Mouse (Mus musculus): Measurements from ENCODE around the gene Dhx16.
A peak's percentile ranks its signal among the peaks of the same experiment; 100 is the strongest.

Gene Dhx16

GRCm38 (mm10) chr17:35897644-35898573, 18.3 kb downstream of the Dhx16 start:
- no peak for DNase-seq

GRCm38 (mm10) chr17:35900636-35901035, 21.0 kb downstream of the Dhx16 start:
- no peak for DNase-seq

GRCm38 (mm10) chr17:35903343-35903991, 23.8 kb downstream of the Dhx16 start:
- no peak for DNase-seq

- no peak for DNase-seq
Observed at GRCm38 (mm10) chr17:35903992-35904355, 24.4 kb downstream of the Dhx16 start.

GRCm38 (mm10) chr17:35905587-35905986, 26.0 kb downstream of the Dhx16 start:
- DNase-seq = no peak

GRCm38 (mm10) chr17:35907609-35908008, 28.0 kb downstream of the Dhx16 start:
- no peak for DNase-seq

- no peak for DNase-seq
Observed at GRCm38 (mm10) chr17:35909186-35909918, 29.7 kb downstream of the Dhx16 start.

GRCm38 (mm10) chr17:35909919-35910369, 30.3 kb downstream of the Dhx16 start, which contains the start of gene Atat1:
Atat1 (minus strand) TSS chr17:35910075.
- peak; percentile 94 for DNase-seq

GRCm38 (mm10) chr17:35914975-35915374, 35.4 kb downstream of the Dhx16 start:
- no peak for DNase-seq

GRCm38 (mm10) chr17:35915538-35916296, 36.1 kb downstream of the Dhx16 start:
- no peak for DNase-seq

- DNase-seq = peak; percentile 100
Observed at GRCm38 (mm10) chr17:35916297-35917142, 36.9 kb downstream of the Dhx16 start, which contains the start of the genes Mrps18b and Ppp1r10. Mrps18b (minus strand) TSS chr17:35916389. Ppp1r10 (plus strand) TSS chr17:35916434.

GRCm38 (mm10) chr17:35917143-35917462, 37.5 kb downstream of the Dhx16 start:
- DNase-seq = peak; percentile 36

GRCm38 (mm10) chr17:35917463-35918251, 38.0 kb downstream of the Dhx16 start:
- peak; percentile 46 for DNase-seq

- peak; percentile 46 for DNase-seq
Observed at GRCm38 (mm10) chr17:35918276-35919059, 38.8 kb downstream of the Dhx16 start.

- DNase-seq = peak; percentile 96
Observed at GRCm38 (mm10) chr17:35919060-35919715, 39.6 kb downstream of the Dhx16 start.

- DNase-seq = no peak
Observed at GRCm38 (mm10) chr17:35919864-35920301, 40.3 kb downstream of the Dhx16 start.

GRCm38 (mm10) chr17:35920384-35920783, 40.8 kb downstream of the Dhx16 start:
- no peak for DNase-seq

- DNase-seq = peak; percentile 25
Observed at GRCm38 (mm10) chr17:35920862-35921562, 41.4 kb downstream of the Dhx16 start.

Data from right cerebral cortex, adult 18-20 months (tissue).